ENCODE assay signal across 8 mouse cellular contexts in the genomic region with DNA sequence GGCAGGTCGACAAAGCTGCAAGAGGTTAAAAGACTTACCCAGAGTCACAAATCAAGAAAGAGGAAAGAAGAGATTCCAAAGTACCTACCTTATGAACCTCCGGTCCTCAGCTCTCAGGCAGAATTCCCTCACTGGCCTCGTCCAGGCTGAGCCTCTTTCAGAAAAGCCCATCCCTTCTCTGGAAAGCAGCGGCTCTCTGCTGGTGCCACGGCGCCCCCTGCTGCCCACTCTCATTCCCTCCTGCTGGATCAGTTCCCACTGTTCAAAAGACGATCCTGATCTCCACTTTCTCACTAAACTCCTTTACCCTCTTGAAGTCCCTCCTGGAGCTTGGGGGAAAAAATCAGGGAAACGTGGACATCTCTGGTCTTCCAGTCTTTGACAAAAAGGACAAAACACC. TPM values are rescaled to one million over a fixed set of nuclear protein-coding genes. Genes with fewer than 3 reads are reported as not detected.
A peak's percentile ranks its signal among the peaks of the same experiment; 100 is the strongest.
DNase-seq lines count a peak whose midpoint lies in the region; ATAC-seq and TF ChIP-seq lines count a peak whose summit lies in the region.

No protein-coding gene starts in this region.

- no peak overlapping the region for H3K27ac ChIP-seq in midbrain, embryonic 10.5 days (replicated peaks)
- no peak overlapping the region for H3K27ac ChIP-seq in midbrain, embryonic 16.5 days (ENCODE audit: low read length)
- H3K27ac ChIP-seq in kidney, postnatal 0 days: no peak overlapping the region
- H3K27ac ChIP-seq in liver, embryonic 14.5 days: no peak overlapping the region

- no peaks in the 10 kb centered on the region for H3K9me3 ChIP-seq in midbrain, embryonic 10.5 days (replicated peaks)
- H3K9me3 ChIP-seq in midbrain, embryonic 16.5 days (replicated peaks; ENCODE audit: control insufficient read depth, low read length, poor library complexity, severe bottlenecking): no peaks in the 10 kb centered on the region
- no peaks in the 10 kb centered on the region for H3K9me3 ChIP-seq in kidney, postnatal 0 days (replicated peaks; ENCODE audit: low read length)
- no peaks in the 10 kb centered on the region for H3K9me3 ChIP-seq in liver, embryonic 14.5 days (ENCODE audit: control insufficient read depth, low read length)

- WGBS in midbrain, embryonic 10.5 days: 8% methylated on average over 7 of the region's 8 CpGs
- WGBS in midbrain, embryonic 16.5 days: under 1% methylated on average over 7 of the region's 8 CpGs
- WGBS in kidney, postnatal 0 days: 2% methylated on average over 7 of the region's 8 CpGs
- 6% methylated on average over 8 of the region's 8 CpGs for WGBS in liver, embryonic 14.5 days (ENCODE audit: insufficient replicate concordance)

- no peak for TF ChIP-seq EP300 in liver, embryonic 14.5 days (IDR thresholded peaks at IDR 0.05; ENCODE audit: low read depth)

- peaks cover 28% of the 10 kb centered on the region for H3K4me1 ChIP-seq in midbrain, embryonic 10.5 days
- peaks cover 15% of the 10 kb centered on the region for H3K4me1 ChIP-seq in midbrain, embryonic 16.5 days (ENCODE audit: control insufficient read depth, insufficient read depth, low read length)
- no peaks in the 10 kb centered on the region for H3K4me1 ChIP-seq in kidney, postnatal 0 days (replicated peaks; ENCODE audit: insufficient read depth, low read length)
- no peaks in the 10 kb centered on the region for H3K4me1 ChIP-seq in liver, embryonic 14.5 days (replicated peaks; ENCODE audit: control insufficient read depth in 2 of 2, insufficient read depth in 2 of 2, low read length in 1 of 2)

- ATAC-seq in midbrain, embryonic 16.5 days: no peak
- peak; percentile 70 for ATAC-seq in common myeloid progenitor, adult 5-6 weeks (replicated peaks; ENCODE audit: low read depth, poor library complexity, severe bottlenecking)
- ATAC-seq in kidney, postnatal 0 days (replicated peaks; ENCODE audit: low FRiP score, low read depth): peak; percentile 29; the same call in 1 of the 2 replicates
- no peak for ATAC-seq in liver, embryonic 14.5 days (ENCODE audit: insufficient read depth)

- H3K27me3 ChIP-seq in midbrain, embryonic 10.5 days (ENCODE audit: low read depth, poor library complexity, severe bottlenecking): peaks cover 69% of the 10 kb centered on the region
- 0 out of 2 replicates have a peak, but pooled peaks cover 7% of the 10 kb centered on the region for H3K27me3 ChIP-seq in midbrain, embryonic 16.5 days (ENCODE audit: control insufficient read depth, insufficient read depth, low read depth, low read length)
- H3K27me3 ChIP-seq in kidney, postnatal 0 days (ENCODE audit: insufficient read depth, low read length): 0 out of 2 replicates have a peak, but pooled peaks cover 5% of the 10 kb centered on the region
- H3K27me3 ChIP-seq in liver, embryonic 14.5 days (ENCODE audit: control insufficient read depth, insufficient read depth, low read length): peaks cover 8% of the 10 kb centered on the region; the same call in 1 of the 2 replicates

- DNase-seq in midbrain, embryonic 10.5 days (ENCODE audit: low spot score): peak; percentile 83
- DNase-seq in gastrocnemius, postnatal 10 days: peak; percentile 88
- DNase-seq in kidney, postnatal 0 days (ENCODE audit: low spot score): peak; percentile 94
- DNase-seq in liver, embryonic 14.5 days (ENCODE audit: low read depth in 3 of 3, low spot score in 3 of 3): no peak
- DNase-seq in ovary, postnatal 14 days (ENCODE audit: low spot score): peak; percentile 85
- DNase-seq in thymus, postnatal 10 days (ENCODE audit: low spot score in 2 of 2): peak; percentile 28 to 82

- H3K36me3 ChIP-seq in midbrain, embryonic 10.5 days: no peaks in the 10 kb centered on the region
- no peaks in the 10 kb centered on the region for H3K36me3 ChIP-seq in midbrain, embryonic 16.5 days (ENCODE audit: control insufficient read depth, insufficient read depth, low read length)
- no peaks in the 10 kb centered on the region for H3K36me3 ChIP-seq in kidney, postnatal 0 days (ENCODE audit: insufficient read depth, low read length)
- no peaks in the 10 kb centered on the region for H3K36me3 ChIP-seq in liver, embryonic 14.5 days (replicated peaks; ENCODE audit: control insufficient read depth, insufficient read depth, low read depth)

- H3K4me3 ChIP-seq in midbrain, embryonic 10.5 days: no peak overlapping the region
- H3K4me3 ChIP-seq in midbrain, embryonic 16.5 days (ENCODE audit: low read depth, low read length): no peak overlapping the region
- H3K4me3 ChIP-seq in kidney, postnatal 0 days (replicated peaks; ENCODE audit: low read depth, low read length): no peak overlapping the region
- H3K4me3 ChIP-seq in liver, embryonic 14.5 days (ENCODE audit: insufficient read depth in 1 of 2, low read depth in 2 of 2, low read length in 2 of 2): no peak overlapping the region

- no peak overlapping the region for H3K9ac ChIP-seq in midbrain, embryonic 16.5 days (ENCODE audit: low read depth, low read length)
- H3K9ac ChIP-seq in kidney, postnatal 0 days (ENCODE audit: low read depth, low read length): no peak overlapping the region
- no peak overlapping the region for H3K9ac ChIP-seq in liver, embryonic 14.5 days (replicated peaks)

- peak; percentile 98 for TF ChIP-seq CTCF in kidney, postnatal 0 days (IDR thresholded peaks at IDR 0.05; ENCODE audit: low read depth)
- peak; percentile 88 for TF ChIP-seq CTCF in liver, embryonic 14.5 days (IDR thresholded peaks at IDR 0.05; ENCODE audit: low read depth)

- H3K4me2 ChIP-seq in midbrain, embryonic 16.5 days (ENCODE audit: low read length): no peak overlapping the region
- H3K4me2 ChIP-seq in kidney, postnatal 0 days (ENCODE audit: low read length): no peak overlapping the region
- H3K4me2 ChIP-seq in liver, embryonic 14.5 days (ENCODE audit: low read depth): no peak overlapping the region

RNA-seq across cellular contexts. Expression of a gene that starts 15.9 kb away (rescaled TPM):
- 965 and 1,195 TPM in 2 replicates for polyA plus RNA-seq in midbrain, embryonic 10.5 days (2016; fragmentation: Nextera tagmentation; extraction: Ambion mirVana)
- 818 and 819 TPM in 2 replicates for polyA plus RNA-seq in midbrain, embryonic 16.5 days (2015; fragmentation: Nextera tagmentation; extraction: Ambion mirVana)
- total RNA-seq in common myeloid progenitor, adult 5-6 weeks (2017): 4,884 and 5,218 TPM in 2 replicates
- 1,000 to 10,000 TPM; 1,829 to 1,854 TPM for total RNA-seq in gastrocnemius, postnatal 10 days (2021)
- polyA plus RNA-seq in kidney, postnatal 0 days (2015; fragmentation: Nextera tagmentation; extraction: Ambion mirVana): 1,461 and 1,709 TPM in 2 replicates
- 6,111 and 7,314 TPM in 2 replicates for polyA plus RNA-seq in liver, embryonic 14.5 days (2012; rRNA removed)
- polyA plus RNA-seq in liver, embryonic 14.5 days (2014; fragmentation: Nextera tagmentation; extraction: Ambion mirVana): 1,539 and 1,562 TPM in 2 replicates

RNA-seq across cellular contexts. Expression of a gene that starts 48.2 kb away (rescaled TPM):
- polyA plus RNA-seq in midbrain, embryonic 10.5 days (2016; fragmentation: Nextera tagmentation; extraction: Ambion mirVana): 121 and 123 TPM in 2 replicates
- polyA plus RNA-seq in midbrain, embryonic 16.5 days (2015; fragmentation: Nextera tagmentation; extraction: Ambion mirVana): 10.1 and 12.9 TPM in 2 replicates
- total RNA-seq in common myeloid progenitor, adult 5-6 weeks (2017): 229 and 241 TPM in 2 replicates
- total RNA-seq in gastrocnemius, postnatal 10 days (2021): 10 to 100 TPM; 16.9 to 25.0 TPM
- 40.1 and 51.2 TPM in 2 replicates for polyA plus RNA-seq in kidney, postnatal 0 days (2015; fragmentation: Nextera tagmentation; extraction: Ambion mirVana)
- 27.9 and 44.3 TPM in 2 replicates for polyA plus RNA-seq in liver, embryonic 14.5 days (2012; rRNA removed)
- 61.9 and 68.8 TPM in 2 replicates for polyA plus RNA-seq in liver, embryonic 14.5 days (2014; fragmentation: Nextera tagmentation; extraction: Ambion mirVana)

Comparison
In these comparisons a context has a peak if more than half of its experiments do, and no peak if none do; other contexts are left out.
1. DNase-seq: peak in midbrain, embryonic 10.5 days (single experiment), gastrocnemius, postnatal 10 days (single experiment), kidney, postnatal 0 days (single experiment), ovary, postnatal 14 days (single experiment) and thymus, postnatal 10 days (2 of 2); none in liver, embryonic 14.5 days (0 of 3).
2. ATAC-seq: peak in common myeloid progenitor, adult 5-6 weeks (single experiment) and kidney, postnatal 0 days (single experiment); none in midbrain, embryonic 16.5 days (single experiment) and liver, embryonic 14.5 days (single experiment).